Mouse (Mus musculus): ENCODE data around the gene Pnpla6.

- TF ChIP-seq POLR2A (IDR thresholded peaks at IDR 0.05; ENCODE audit: low read depth, low read length): no peak
- TF ChIP-seq CTCF (conservative IDR thresholded peaks at IDR 0.05; ENCODE audit: insufficient read depth, insufficient read length, low read depth, low read length): no peak
Observed at GRCm38 (mm10) chr8:3492901-3493844, 22.0 kb upstream of the Pnpla6 start, which contains the start of gene Zfp358.

Measured in kidney, adult 2 months (tissue).